Mouse (Mus musculus) layer of hippocampus, postnatal 25 days (tissue): ENCODE measurements around the gene Sh2d4b. TPM values are rescaled to one million over a fixed set of nuclear protein-coding genes. Genes with fewer than 3 reads are reported as not detected.

Experiments
- DNase-seq, 2 experiments: peaks; one replicate each; pipeline ENCODE4 v3.0.0; 2022; ENCODE audit warnings: mixed read lengths in 2 of 2, low spot score in 1 of 2; ENCODE audit errors: extremely low spot score in 1 of 2
- total RNA-seq, 2 experiments: library from RNA; stranded (reverse); gene quantifications; 2 replicates each; pipeline ENCODE4 v1.2.3; 2021

Sh2d4b gene
- total RNA-seq, 2 experiments from 2014 or later = 1.7 to 1.8 TPM

DNA sequence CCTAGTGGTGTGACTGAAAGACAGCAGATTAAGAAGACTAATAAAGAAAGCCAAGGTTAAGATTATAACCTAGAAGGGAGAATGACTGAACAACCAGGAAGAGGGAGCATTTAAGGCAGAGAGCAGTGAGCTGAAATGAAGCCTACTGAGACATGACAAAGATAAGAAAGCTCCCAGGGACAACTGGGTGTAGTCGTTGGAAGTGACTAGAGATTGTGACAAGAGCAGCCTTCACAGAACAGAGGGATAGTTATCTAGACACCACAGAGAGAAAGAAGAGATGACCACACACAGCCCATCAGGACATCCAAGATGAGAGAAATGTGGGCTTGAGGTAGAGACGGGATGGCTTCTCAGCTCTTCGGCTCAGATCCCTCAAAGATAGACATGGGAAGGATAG lies 29.4 kb downstream of the Sh2d4b start:
- no peak for DNase-seq

DNA sequence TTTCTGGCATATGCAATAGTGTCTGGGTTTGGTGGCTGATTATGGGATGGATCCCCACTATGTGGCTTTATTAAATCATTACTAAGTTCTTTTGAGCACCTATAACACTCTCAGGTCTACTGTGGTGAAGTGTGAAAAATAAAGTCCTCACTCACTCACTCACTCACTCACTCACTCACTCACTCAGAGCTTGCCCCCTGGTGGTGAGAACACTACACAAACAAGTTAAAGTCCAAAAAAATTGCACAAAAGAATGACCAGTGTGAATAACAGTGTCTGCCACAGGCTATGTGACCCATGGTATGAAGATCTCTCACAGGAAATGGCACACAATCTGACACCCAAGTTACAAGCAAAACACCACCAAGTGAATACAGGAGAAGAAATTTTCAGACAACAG lies 30.0 kb downstream of the Sh2d4b start:
- no peak for DNase-seq

DNA sequence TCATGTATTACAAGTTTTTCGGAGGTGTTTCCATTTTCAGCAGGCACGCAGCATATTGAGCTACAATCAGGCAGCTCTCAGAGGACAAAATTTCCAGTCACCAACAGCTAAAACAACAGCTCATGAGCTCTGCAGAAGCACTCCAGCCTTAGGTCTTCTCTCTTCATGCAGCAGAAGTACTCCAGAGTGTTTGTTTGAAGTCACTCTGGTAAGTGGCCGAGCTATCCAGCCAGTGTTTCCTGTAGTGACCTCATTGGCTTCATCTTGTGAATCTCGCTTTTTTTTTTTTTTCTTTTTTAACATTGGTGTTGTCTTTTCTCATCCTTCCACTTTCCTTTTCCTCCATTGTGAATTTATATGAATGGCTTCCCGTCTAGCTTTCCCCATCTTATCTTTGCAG lies 40.1 kb downstream of the Sh2d4b start:
- DNase-seq = no peak

DNA sequence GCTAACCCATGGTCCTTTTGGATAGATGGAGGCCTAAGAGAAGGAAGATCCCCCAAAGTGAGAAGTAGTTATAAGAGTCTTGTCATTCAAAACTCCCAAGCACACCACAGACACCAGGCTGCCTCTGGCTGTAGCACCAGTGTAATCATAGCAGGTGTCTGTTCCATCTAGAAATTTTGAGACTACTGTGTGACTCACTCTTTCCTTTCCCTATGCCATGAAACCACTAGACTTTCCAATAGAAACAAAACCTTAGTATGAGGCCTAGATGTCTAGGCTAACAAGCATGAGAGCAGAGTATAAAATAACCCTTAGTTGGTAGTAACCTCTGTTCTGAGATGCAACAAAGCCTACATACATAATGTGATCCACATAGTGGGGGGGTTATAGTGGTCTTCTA lies 55.7 kb downstream of the Sh2d4b start:
- DNase-seq = no peak

DNA sequence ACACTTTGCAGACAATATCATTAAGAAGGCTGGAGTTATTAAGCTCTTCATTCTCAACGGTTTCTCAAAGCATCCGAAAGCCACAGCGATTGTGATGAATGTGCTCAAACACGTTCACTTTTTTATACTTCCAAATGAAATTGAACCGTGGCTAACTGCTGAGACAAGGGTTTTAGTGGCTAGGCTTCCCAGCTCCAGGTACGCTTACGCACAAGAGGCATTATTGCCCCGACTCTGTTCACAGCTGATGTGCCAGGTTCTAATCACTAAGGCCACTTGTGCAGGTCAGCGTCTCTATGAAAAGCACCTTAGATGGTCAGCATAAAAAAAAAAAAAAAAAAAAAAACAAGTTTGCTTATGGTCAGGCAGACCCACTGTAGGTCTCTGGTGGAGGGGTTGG lies 62.6 kb downstream of the Sh2d4b start:
- DNase-seq = no peak

DNA sequence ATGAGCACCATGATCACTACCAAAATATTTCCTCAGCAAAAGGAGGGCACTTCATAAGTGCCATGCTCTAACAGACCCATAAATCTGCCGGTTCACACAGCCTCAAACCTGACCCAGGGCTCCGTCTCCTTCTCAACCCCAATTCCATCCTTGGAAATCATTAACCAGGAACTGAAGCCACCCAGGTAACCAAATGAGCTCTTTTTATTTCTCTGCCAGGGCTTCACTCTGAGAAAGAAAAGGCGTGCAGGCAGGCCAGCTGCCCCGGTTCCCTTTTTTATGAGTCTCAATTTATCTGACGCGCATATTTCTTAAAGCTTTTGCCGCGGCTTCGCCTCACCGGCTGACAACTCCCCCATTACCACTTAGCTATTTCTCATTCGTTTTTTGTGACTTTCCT lies 63.0 kb downstream of the Sh2d4b start:
- no peak for DNase-seq

DNA sequence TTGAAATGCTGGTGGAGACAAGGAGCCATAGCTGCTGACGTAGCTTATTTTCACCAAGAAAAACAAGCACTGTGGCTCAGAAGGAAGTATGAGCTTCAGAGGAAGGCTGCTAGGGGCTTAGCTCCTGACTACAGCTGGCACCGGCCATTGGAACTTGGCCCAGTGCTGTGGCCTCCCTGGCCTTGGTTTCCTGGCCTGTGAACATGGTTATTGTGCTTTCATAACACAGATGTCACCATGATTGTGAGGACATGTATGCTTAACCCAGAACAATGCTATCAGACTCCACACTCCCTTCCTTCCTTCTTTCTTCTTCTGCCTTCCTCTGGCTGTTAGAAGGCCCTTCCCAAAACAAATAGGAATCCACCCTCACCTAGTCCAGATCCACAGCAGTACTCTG lies 75.0 kb downstream of the Sh2d4b start:
- DNase-seq = no peak

DNA sequence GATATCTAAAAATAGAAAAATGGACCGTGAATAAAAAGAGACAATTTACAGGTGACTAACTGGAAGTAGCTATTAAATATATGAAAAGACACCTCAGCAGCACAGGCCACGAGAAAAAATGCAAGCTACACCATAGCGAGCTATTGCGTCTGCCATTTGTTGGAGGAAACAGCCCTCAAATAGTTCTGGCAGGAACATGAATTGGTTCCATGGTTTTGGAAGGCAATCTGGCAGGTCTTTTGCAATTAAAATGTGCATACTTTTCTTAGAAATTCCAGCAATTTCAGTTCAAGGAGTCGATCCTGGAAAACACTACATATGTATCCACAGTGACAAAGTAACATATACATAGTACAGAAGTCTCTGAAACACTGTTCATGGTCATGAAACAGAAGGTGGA lies 76.4 kb downstream of the Sh2d4b start:
- no peak for DNase-seq

DNA sequence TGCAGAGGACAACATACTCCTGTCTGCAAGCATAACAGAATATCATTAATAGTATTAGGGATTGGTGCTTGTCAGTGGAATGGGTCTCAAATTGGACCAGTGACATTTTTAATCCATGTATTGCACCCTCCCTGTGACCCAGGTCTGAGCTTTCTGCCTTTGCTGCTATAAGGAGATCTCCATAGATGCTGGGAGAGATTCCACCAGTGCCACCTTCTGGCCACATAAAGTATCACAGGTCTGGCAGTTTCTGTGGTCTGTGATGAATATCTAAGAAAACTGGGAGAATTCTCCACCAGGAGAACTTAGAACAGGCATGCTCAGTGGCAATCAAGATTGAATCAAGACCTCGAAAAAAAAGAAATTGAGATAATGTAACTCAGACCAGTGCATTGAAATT lies 101.5 kb downstream of the Sh2d4b start:
- peak; percentile 27 to 65 for DNase-seq

DNA sequence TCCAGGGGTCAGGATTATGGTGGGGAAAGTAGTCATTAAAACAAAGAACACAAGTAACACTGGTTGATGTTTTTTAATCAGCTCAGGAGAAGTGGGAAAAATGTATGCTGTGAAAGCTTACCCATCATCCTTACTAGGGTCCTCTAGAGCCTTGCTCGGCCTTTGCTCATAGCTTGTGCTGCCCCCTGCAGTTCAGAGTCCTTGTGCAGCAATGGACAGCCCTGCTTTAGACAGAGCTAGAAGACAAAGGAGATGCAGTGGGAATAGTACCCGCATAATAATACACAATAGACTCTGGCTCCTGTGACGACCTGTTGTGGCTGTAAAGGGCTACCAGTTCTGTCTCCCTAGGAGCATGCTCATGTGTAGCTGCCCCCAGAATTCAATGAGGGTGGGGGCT lies 104.0 kb downstream of the Sh2d4b start:
- DNase-seq = peak in 1 of 2 experiments; percentile 36

DNA sequence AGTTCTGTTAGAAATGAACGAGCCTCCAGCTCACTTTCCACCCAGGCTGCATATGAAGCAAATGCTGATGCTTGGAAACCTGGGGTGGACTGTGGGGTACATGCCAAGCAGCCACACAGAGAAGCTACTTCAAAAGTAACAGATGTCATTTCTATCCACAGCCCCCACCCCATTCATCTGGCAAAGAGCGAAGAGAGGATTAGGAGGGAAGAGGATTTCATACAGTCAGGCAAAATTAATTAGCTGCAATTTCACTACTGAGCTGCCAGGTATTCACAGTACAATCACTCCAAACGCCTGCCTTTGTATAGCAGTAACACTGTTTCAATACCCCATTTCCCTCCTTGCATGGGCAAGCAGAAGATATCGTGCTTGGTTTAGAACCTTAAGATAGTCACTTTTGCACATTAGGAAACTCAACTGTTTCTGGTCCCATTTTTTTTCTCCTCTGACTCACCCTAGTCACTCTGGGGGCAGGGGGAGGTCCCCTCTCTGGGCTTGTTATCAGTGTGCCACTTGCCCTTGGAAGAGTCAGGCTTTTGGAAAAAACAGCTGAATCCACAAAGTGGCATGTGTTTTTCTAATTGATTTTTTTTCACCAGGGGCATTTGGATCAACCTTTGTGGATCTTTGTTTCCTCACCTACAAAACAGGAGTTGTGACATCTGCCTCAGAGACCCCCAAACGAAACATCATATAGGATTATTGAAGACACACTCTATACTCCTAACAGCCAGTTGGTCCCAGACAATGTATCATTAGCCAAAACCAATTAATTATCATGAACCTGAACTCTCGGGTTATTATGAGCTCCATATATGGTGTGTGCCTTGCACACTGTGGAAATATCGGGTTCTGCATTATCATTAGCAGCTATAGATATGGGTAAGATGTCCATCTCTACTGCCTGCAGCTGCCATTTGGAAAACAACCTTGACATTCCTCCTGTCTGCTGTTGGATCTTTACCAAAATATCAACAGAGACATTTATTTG lies 123.7 kb downstream of the Sh2d4b start:
- DNase-seq = no peak

Other genes starting within 250 kb of the Sh2d4b start
- gene Tspan14, start 73.5 kb upstream of the Sh2d4b start, total RNA-seq = 10 to 100 TPM; 40.9 to 41.0 TPM
- gene Fam213a, start 120.5 kb upstream of the Sh2d4b start, total RNA-seq = 100 to 1,000 TPM; 160 to 181 TPM
- gene Dydc2, start 175.9 kb upstream of the Sh2d4b start, total RNA-seq = under 1 TPM; 0.79 to 0.94 TPM
- gene Dydc1, start 179.6 kb upstream of the Sh2d4b start, total RNA-seq = not detected
- not detected for gene Mat1a, start 211.8 kb upstream of the Sh2d4b start, total RNA-seq
- gene Sftpa1, start 238.5 kb upstream of the Sh2d4b start, total RNA-seq = not detected